Mouse (Mus musculus): ENCODE measurements around the gene Itgb5.
A peak's percentile ranks its signal among the peaks of the same experiment; 100 is the strongest.

DNA sequence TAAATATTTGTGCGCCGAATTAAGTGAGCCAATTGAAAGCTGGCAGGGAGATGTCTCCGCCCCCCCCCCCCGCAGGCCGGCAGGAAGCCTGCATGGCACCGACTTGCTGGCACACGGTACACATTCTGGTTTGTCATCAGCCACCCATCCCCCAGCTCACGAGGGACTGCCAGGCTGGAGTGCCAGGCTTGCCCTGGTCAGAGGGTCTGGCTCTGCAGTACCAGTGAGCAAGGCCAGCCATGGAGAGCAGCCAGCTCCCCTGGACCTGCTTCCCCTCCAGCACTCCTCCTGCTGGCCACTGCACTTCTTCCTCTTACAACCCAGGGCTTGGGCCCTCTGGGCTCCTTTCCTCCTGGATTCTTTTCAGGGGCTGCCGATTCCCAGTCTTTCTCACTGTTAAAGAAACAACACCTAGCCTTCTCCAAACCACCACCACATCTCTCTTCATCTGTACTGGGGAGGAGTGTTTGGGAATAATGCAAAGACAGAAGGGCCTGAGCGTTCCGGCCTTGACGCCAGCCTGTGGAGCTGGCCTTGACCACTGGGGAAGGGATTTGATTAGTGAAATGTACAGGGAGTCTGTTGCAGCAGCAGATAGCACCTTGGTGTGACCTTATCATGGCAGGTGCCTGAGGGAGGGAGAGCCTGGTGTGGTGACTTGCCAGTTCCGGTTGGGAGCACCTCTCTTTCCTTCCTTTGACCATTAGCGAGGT lies 30.7 kb downstream of the Itgb5 start:
- TF ChIP-seq POLR2A (IDR thresholded peaks at IDR 0.05; ENCODE audit: borderline replicate concordance, extremely low read depth, low read depth, low read length) (no peak), CTCF (IDR thresholded peaks at IDR 0.05; ENCODE audit: insufficient read depth, low read length) (peak; percentile 44; the same call in 1 of the 2 replicates)

Data from lung, adult 2 months (tissue).